Mouse (Mus musculus): ENCODE measurements around the gene Nrm. TPM values are rescaled to one million over a fixed set of nuclear protein-coding genes. Genes with fewer than 3 reads are reported as not detected.

Nrm gene
- total RNA-seq, 1 experiment, result 24.7 TPM

GRCm38 (mm10) chr17:35914975-35915374, 53.9 kb downstream of the Nrm start:
- H3K36me3 ChIP-seq (ENCODE audit: control insufficient read depth, insufficient read depth, low read length, poor library complexity, severe bottlenecking), result peaks cover 39% of the 10 kb centered on the region
- in situ Hi-C loops (cut with MboI; ENCODE audit: low sequenced_read_pairs in 2 of 2, unreplicated experiment in 2 of 2), result no loop called here
- TF ChIP-seq ZNF384 (IDR thresholded peaks at IDR 0.05; ENCODE audit: low read depth, low read length), result no peak
- TF ChIP-seq HCFC1 (IDR thresholded peaks at IDR 0.05; ENCODE audit: borderline replicate concordance, insufficient read depth, low read length), result no peak
- TF ChIP-seq MAFK (IDR thresholded peaks at IDR 0.05; ENCODE audit: insufficient read depth, low read depth, low read length), result no peak
- TF ChIP-seq ZC3H11A (IDR thresholded peaks at IDR 0.05; ENCODE audit: borderline replicate concordance, low read depth, low read length), result no peak
- no peak for TF ChIP-seq CHD2 (IDR thresholded peaks at IDR 0.05; ENCODE audit: low read depth, low read length)
- H3K9me3 ChIP-seq (ENCODE audit: control insufficient read depth, insufficient read depth, low read depth, low read length), result no peaks in the 10 kb centered on the region
- no peak overlapping the region for H3K27ac ChIP-seq (ENCODE audit: insufficient read depth, low read depth, low read length, poor library complexity, severe bottlenecking)
- peaks cover 0 to 10% of the 10 kb centered on the region in 2 experiments; a peak in 2 of 4 replicates for H3K4me1 ChIP-seq (ENCODE audit: control insufficient read depth in 2 of 2, insufficient read depth in 2 of 2, low read length in 2 of 2, poor library complexity in 1 of 2)
- H3K4me3 ChIP-seq (ENCODE audit: insufficient read depth in 1 of 2, low read depth in 1 of 2, low read length in 2 of 2, poor library complexity in 1 of 2, severe bottlenecking in 1 of 2), result peak overlapping the region; percentile 78 to 93; a peak in 3 of 4 replicates
- H3K9ac ChIP-seq (ENCODE audit: insufficient read depth, low read depth, low read length, poor library complexity, severe bottlenecking), result peak overlapping the region; percentile 92; the same call in 1 of the 2 replicates
- DNase-seq (ENCODE audit: low read depth, low spot score), result no peak

Other genes with a start within 250 kb of the Nrm start
- gene Gm9573, start 234.7 kb upstream of the Nrm start, total RNA-seq (2012; rRNA removed), result not detected in 2 replicates
- 0.85 and 1.1 TPM in 2 replicates for gene Mucl3, start 217.6 kb upstream of the Nrm start, total RNA-seq (2012; rRNA removed)
- gene Vars2, start 193.7 kb upstream of the Nrm start, total RNA-seq (2012; rRNA removed), result 58.5 and 90.3 TPM in 2 replicates
- gene Gtf2h4, start 187.6 kb upstream of the Nrm start, total RNA-seq (2012; rRNA removed), result 75.3 and 83.0 TPM in 2 replicates
- gene Ddr1, start 156.7 kb upstream of the Nrm start, total RNA-seq (2012; rRNA removed), result 46.0 and 78.8 TPM in 2 replicates
- 29.3 and 32.3 TPM in 2 replicates for gene Ier3, start 39.6 kb upstream of the Nrm start, total RNA-seq (2012; rRNA removed)
- gene Flot1, start 38.1 kb upstream of the Nrm start, total RNA-seq (2012; rRNA removed), result 31.6 and 34.6 TPM in 2 replicates
- gene Tubb5, start 23.0 kb upstream of the Nrm start, total RNA-seq (2012; rRNA removed), result 1,077 and 1,157 TPM in 2 replicates
- 23.8 and 31.7 TPM in 2 replicates for gene Mdc1, start 19.8 kb upstream of the Nrm start, total RNA-seq (2012; rRNA removed)
- gene Ppp1r18, start 4.3 kb downstream of the Nrm start, total RNA-seq (2012; rRNA removed), result 23.2 and 29.9 TPM in 2 replicates
- 202 and 391 TPM in 2 replicates for gene Dhx16, start 18.5 kb downstream of the Nrm start, total RNA-seq (2012; rRNA removed)
- 13.6 and 15.8 TPM in 2 replicates for gene 2310061I04Rik, start 36.1 kb downstream of the Nrm start, total RNA-seq (2012; rRNA removed)
- gene Atat1, start 48.8 kb downstream of the Nrm start, total RNA-seq (2012; rRNA removed), result 12.5 and 12.9 TPM in 2 replicates
- gene Mrps18b, start 55.1 kb downstream of the Nrm start, total RNA-seq (2012; rRNA removed), result 189 and 226 TPM in 2 replicates
- 64.8 and 68.2 TPM in 2 replicates for gene Ppp1r10, start 55.1 kb downstream of the Nrm start, total RNA-seq (2012; rRNA removed)
- gene Abcf1, start 108.4 kb downstream of the Nrm start, total RNA-seq (2012; rRNA removed), result 115 and 117 TPM in 2 replicates
- gene Gnl1, start 118.5 kb downstream of the Nrm start, total RNA-seq (2012; rRNA removed), result 51.6 and 64.1 TPM in 2 replicates
- 13.8 and 17.0 TPM in 2 replicates for gene Prr3, start 118.9 kb downstream of the Nrm start, total RNA-seq (2012; rRNA removed)
- not detected in 2 replicates for gene H2-T24, start 159.2 kb downstream of the Nrm start, total RNA-seq (2012; rRNA removed)
- 0.67 and 0.95 TPM in 2 replicates for gene H2-T23, start 171.5 kb downstream of the Nrm start, total RNA-seq (2012; rRNA removed)
- gene H2-T22, start 181.4 kb downstream of the Nrm start, total RNA-seq (2012; rRNA removed), result 2.7 and 5.8 TPM in 2 replicates
- gene Gm6034, start 181.6 kb downstream of the Nrm start, total RNA-seq (2012; rRNA removed), result 0.18 and 0.21 TPM in 2 replicates
- 0.37 and 0.54 TPM in 2 replicates for gene Gm11127, start 197.1 kb downstream of the Nrm start, total RNA-seq (2012; rRNA removed)